Mouse (Mus musculus): ENCODE results near the gene Zc3h7b. TPM values are rescaled to one million over a fixed set of nuclear protein-coding genes. Genes with fewer than 3 reads are reported as not detected.

The Zc3h7b gene
- polyA plus RNA-seq, 1 experiment = 50.6 TPM

DNA sequence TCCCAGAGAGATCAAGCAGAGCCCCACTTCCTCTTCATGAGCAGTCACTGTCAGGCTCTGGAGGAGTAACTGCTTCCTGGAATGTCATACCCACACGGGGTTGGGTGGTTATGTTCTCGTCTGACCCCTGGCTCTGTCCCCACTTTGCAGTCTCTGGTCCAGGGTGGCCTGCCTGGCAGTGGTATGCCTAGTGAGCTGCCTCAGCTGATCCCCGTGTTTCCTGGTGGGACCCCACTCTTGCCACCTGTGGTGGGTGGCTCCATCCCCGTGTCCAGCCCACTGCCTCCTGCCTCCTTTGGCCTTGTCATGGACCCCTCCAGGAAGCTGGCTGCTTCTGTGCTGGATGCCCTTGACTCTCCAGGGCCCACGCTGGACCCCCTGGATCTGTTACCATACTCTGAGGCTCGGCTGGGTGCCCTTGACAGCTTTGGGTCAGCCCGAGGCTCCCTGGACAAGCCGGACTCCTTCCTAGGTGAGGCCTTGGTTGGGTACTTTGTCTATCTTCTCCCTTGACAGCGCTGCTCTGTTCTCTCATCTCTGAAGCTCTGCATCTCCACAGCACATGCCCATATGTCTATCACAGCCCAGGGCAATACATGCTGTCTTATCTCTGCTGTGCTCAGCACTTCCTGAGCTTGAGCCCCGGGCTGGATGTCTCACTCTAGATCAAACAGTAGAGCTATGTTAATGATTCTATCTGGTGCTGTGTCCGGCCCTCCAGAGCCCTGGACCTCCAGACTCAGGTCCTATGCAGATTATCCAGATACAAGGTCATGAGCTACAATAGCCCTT, 32.0 kb downstream of the Zc3h7b start:
- Histone ChIP-seq H3K27ac (ENCODE audit: insufficient read depth, low read length) (no peak overlapping the region), H3K4me1 (ENCODE audit: control insufficient read depth, insufficient read depth, low read length) (no peaks in the 10 kb centered on the region), H3K4me3 (ENCODE audit: insufficient read depth, low read length) (no peak overlapping the region)
- no peak for TF ChIP-seq CTCF (IDR thresholded peaks at IDR 0.05; ENCODE audit: borderline replicate concordance, insufficient read depth, low read length)
- TF ChIP-seq POLR2A (IDR thresholded peaks at IDR 0.05; ENCODE audit: low read depth, low read length) = no peak

DNA sequence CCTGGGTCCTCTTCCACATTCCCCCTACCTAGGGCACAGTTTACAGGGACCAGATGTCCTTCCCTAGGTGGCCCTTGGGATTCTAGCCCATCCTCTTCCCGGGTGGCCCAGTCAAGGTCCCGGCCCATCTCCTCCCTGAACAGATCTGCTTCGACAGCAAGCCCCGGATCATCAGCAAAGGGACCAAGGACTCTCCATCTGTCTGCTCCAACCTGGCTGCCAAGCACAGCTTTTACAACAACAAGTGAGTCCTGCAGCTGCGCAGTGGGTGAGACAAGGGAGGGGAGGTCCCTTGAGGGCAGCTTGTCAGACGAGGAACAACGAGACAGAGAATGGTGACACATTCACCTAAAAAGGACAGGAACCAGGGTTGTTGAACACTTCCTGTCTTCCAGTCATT, 37.0 kb downstream of the Zc3h7b start:
- no peaks in the 10 kb centered on the region for H3K4me1 ChIP-seq (ENCODE audit: control insufficient read depth, insufficient read depth, low read length)
- TF ChIP-seq POLR2A (IDR thresholded peaks at IDR 0.05; ENCODE audit: low read depth, low read length) (no peak), CTCF (IDR thresholded peaks at IDR 0.05; ENCODE audit: borderline replicate concordance, insufficient read depth, low read length) (no peak)
- H3K4me3 ChIP-seq (ENCODE audit: insufficient read depth, low read length) = no peak overlapping the region
- H3K27ac ChIP-seq (ENCODE audit: insufficient read depth, low read length) = no peak overlapping the region

DNA sequence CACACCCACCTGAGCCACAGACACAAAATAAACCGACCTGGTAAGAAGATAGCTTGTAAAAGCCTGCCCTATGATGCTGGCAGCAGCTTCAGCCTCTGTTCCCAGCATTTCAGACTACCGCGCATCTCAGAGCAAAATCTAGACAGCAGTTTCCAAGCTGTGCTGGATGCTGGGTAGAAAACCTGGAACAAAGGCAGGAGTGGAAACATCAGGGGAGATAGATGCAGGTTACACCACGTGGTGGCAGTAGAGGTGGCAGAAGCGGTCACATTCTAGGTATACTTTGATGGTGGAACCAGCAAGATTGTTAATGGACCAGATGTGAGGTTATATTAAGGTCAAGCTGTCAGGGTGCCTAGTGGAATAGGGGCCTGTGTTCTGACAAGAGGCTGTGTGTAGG, 39.9 kb downstream of the Zc3h7b start:
- H3K4me1 ChIP-seq (ENCODE audit: control insufficient read depth, insufficient read depth, low read length) = no peaks in the 10 kb centered on the region
- no peak overlapping the region for H3K27ac ChIP-seq (ENCODE audit: insufficient read depth, low read length)
- H3K4me3 ChIP-seq (ENCODE audit: insufficient read depth, low read length) = no peak overlapping the region
- TF ChIP-seq CTCF (IDR thresholded peaks at IDR 0.05; ENCODE audit: borderline replicate concordance, insufficient read depth, low read length) (peak; percentile 51; the same call in 1 of the 2 replicates), POLR2A (IDR thresholded peaks at IDR 0.05; ENCODE audit: low read depth, low read length) (no peak)

DNA sequence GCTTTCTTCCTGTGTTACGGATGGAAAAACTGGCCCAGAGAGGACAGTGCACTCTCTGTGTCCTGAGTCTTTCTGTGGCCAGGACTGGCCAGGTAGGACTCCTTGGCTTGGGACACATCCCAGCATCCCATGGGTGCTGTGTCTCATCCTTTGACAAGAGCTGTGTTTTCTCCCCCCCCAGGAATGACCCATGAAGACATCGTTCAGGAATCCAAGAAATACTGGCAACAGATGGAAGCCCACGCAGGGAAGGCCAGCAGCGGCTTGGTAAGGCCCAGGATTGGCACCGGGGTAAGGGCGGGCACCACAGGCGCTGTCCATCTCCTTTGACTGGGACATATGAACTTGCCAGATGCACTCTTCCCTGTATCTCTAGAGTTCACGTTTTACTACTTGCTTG, 40.8 kb downstream of the Zc3h7b start:
- no peaks in the 10 kb centered on the region for H3K4me1 ChIP-seq (ENCODE audit: control insufficient read depth, insufficient read depth, low read length)
- no peak overlapping the region for H3K27ac ChIP-seq (ENCODE audit: insufficient read depth, low read length)
- no peak overlapping the region for H3K4me3 ChIP-seq (ENCODE audit: insufficient read depth, low read length)
- TF ChIP-seq CTCF (IDR thresholded peaks at IDR 0.05; ENCODE audit: borderline replicate concordance, insufficient read depth, low read length) (no peak), POLR2A (IDR thresholded peaks at IDR 0.05; ENCODE audit: low read depth, low read length) (no peak)

DNA sequence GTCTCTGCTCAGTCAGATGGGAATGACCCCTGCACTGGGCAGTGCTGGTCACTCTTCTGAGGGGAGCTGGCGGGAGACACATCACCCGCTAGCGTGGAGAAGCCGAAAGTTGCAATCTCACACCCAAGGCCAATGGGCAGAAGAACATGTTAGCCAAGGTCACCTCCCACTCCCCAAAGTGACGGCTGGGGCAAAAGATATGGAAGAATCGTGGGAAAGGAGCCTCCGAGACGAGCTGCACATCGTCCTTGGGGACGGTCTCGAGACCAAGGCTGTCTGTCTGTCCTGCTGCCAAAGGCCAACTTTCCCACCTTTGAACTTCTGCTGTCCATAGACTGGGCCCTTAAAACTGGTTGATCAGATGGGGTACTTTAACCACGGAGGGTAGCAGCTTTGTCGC, 42.7 kb downstream of the Zc3h7b start:
- Histone ChIP-seq H3K4me1 (ENCODE audit: control insufficient read depth, insufficient read depth, low read length) (no peaks in the 10 kb centered on the region), H3K27ac (ENCODE audit: insufficient read depth, low read length) (no peak overlapping the region), H3K4me3 (ENCODE audit: insufficient read depth, low read length) (no peak overlapping the region)
- no peak for TF ChIP-seq CTCF (IDR thresholded peaks at IDR 0.05; ENCODE audit: borderline replicate concordance, insufficient read depth, low read length)
- TF ChIP-seq POLR2A (IDR thresholded peaks at IDR 0.05; ENCODE audit: low read depth, low read length) = no peak

DNA sequence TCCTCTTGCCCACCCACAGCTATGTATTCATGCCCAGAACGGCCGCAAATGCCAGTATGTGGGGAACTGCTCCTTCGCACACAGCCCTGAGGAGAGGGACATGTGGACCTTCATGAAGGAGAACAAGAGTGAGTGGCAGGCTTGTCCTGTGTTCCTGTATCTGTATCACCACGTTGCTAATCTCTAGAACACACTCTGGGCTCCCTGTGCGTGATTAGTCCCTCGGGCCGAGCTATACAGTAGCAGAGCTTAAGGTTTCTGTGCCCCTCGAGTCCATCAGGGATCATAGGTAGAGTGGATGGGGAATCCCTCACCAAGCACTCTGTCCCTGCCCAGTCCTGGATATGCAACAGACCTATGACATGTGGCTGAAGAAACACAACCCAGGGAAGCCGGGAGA, 47.6 kb downstream of the Zc3h7b start:
- TF ChIP-seq CTCF (IDR thresholded peaks at IDR 0.05; ENCODE audit: borderline replicate concordance, insufficient read depth, low read length) = no peak
- no peak for TF ChIP-seq POLR2A (IDR thresholded peaks at IDR 0.05; ENCODE audit: low read depth, low read length)
- no peak overlapping the region for H3K27ac ChIP-seq (ENCODE audit: insufficient read depth, low read length)
- no peaks in the 10 kb centered on the region for H3K4me1 ChIP-seq (ENCODE audit: control insufficient read depth, insufficient read depth, low read length)
- no peak overlapping the region for H3K4me3 ChIP-seq (ENCODE audit: insufficient read depth, low read length)

DNA sequence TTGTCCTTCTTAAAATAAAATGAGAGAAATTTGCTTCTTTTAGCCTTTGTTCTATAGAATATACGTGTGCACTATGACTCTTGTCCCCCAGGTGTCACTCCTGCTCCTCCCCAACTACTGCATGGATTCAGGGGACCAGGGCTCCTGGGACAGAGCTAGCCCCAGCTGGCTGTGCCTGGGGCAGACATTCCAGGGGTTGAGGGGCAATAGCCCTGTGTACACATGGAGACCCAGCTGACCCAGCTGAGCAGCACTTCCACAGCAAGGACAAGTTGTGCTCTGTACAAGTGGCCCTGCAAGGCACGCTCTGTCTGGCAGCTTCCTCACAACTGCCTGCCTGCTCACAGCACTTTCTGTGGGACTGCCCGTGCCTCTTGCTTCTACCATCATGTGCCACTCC, 51.4 kb downstream of the Zc3h7b start:
- Histone ChIP-seq H3K4me3 (ENCODE audit: insufficient read depth, low read length) (no peak overlapping the region), H3K4me1 (ENCODE audit: control insufficient read depth, insufficient read depth, low read length) (no peaks in the 10 kb centered on the region), H3K27ac (ENCODE audit: insufficient read depth, low read length) (no peak overlapping the region)
- TF ChIP-seq POLR2A (IDR thresholded peaks at IDR 0.05; ENCODE audit: low read depth, low read length) (no peak), CTCF (IDR thresholded peaks at IDR 0.05; ENCODE audit: borderline replicate concordance, insufficient read depth, low read length) (no peak)

DNA sequence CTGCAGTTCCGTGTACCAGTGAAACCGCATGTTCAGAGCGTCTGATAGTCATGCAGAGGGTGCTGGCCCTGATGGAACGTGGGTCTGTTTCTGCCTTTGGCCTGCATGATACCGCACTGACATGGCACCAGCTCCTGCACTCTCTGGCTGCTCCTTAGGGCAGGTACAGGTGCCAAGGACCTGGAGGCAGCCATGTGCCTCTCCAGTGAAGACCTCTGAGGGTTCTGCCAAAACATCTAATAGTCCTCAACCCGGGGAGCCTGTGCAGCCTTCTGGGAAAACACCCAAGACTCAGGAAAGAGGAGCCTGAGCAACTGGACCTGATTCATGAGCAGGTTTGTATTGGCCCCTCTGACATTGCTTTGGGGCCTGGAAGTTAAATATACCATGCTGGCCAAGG, 53.0 kb downstream of the Zc3h7b start:
- TF ChIP-seq CTCF (IDR thresholded peaks at IDR 0.05; ENCODE audit: borderline replicate concordance, insufficient read depth, low read length) = no peak
- no peak for TF ChIP-seq POLR2A (IDR thresholded peaks at IDR 0.05; ENCODE audit: low read depth, low read length)
- H3K4me3 ChIP-seq (ENCODE audit: insufficient read depth, low read length) = no peak overlapping the region
- no peak overlapping the region for H3K27ac ChIP-seq (ENCODE audit: insufficient read depth, low read length)
- H3K4me1 ChIP-seq (ENCODE audit: control insufficient read depth, insufficient read depth, low read length) = peaks cover 5% of the 10 kb centered on the region; the same call in 1 of the 2 replicates

DNA sequence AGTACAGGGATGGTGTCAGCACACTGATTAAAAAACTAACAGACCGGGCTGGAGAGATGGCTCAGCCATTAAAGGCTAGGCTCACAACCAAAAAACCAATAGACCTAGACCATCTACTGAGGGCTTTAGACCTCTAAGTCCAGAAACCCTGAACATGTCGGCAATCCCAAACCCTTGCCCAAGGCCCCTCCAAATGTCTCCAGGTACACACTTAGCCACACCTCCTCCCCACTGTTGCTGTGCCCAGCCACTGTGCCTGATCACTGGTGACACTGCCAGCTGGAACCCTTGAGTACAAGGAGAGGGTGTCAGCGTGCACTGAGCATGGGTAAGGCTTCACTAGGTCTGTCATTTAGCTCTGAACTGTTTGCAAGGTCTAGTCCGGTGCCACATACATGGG, 53.6 kb downstream of the Zc3h7b start:
- TF ChIP-seq CTCF (IDR thresholded peaks at IDR 0.05; ENCODE audit: borderline replicate concordance, insufficient read depth, low read length) (no peak), POLR2A (IDR thresholded peaks at IDR 0.05; ENCODE audit: low read depth, low read length) (no peak)
- peaks cover 7% of the 10 kb centered on the region; the same call in 1 of the 2 replicates for H3K4me1 ChIP-seq (ENCODE audit: control insufficient read depth, insufficient read depth, low read length)
- no peak overlapping the region for H3K4me3 ChIP-seq (ENCODE audit: insufficient read depth, low read length)
- no peak overlapping the region for H3K27ac ChIP-seq (ENCODE audit: insufficient read depth, low read length)

DNA sequence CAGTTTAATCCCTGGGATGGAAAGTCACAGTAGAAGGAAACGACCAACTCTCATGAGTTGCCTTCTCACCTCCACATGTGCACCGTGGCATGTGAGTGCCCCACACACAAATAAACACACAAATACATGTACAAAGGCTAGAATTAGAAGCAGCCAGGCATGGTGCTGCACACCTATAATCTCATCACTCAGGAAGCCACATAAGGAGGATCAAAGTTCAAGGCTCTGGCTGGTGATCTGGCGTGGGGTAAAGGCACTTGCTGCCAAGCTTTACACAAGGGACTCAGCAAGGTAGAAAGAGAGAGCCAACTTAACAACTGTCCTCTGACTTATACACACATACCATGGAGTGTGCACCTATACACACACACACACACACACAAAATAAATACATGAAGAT, 55.5 kb downstream of the Zc3h7b start:
- TF ChIP-seq CTCF (IDR thresholded peaks at IDR 0.05; ENCODE audit: borderline replicate concordance, insufficient read depth, low read length) = no peak
- no peak for TF ChIP-seq POLR2A (IDR thresholded peaks at IDR 0.05; ENCODE audit: low read depth, low read length)

More for the DNA sequence above, 55.5 kb downstream of the Zc3h7b start:
- H3K4me3 ChIP-seq (ENCODE audit: insufficient read depth, low read length) = no peak overlapping the region
- no peak overlapping the region for H3K27ac ChIP-seq (ENCODE audit: insufficient read depth, low read length)
- H3K4me1 ChIP-seq (ENCODE audit: control insufficient read depth, insufficient read depth, low read length) = peaks cover 14% of the 10 kb centered on the region

Measured in embryonic fibroblast, embryonic 13.5 days (primary cell).